Mouse (Mus musculus) thymus, adult 2 months (tissue): ENCODE data around the gene Apba2.

Experiments used
- CTCF ChIP-seq: fragments of 200-500 bp; IDR thresholded peaks from 2 replicates; pipeline ENCODE4 v1.5.1; 2012; ENCODE audit warnings: mild to moderate bottlenecking, control low read depth, low read length, moderate library complexity, borderline replicate concordance; ENCODE audit not compliant: control insufficient read depth, poor library complexity, insufficient read depth; ENCODE audit errors: extremely low read depth
- POLR2A ChIP-seq: fragments of 200-500 bp; IDR thresholded peaks from 2 replicates; pipeline ENCODE4 v1.6.1; 2012; ENCODE audit warnings: mild to moderate bottlenecking, low read length, control low read depth, moderate library complexity; ENCODE audit not compliant: control insufficient read depth, poor library complexity, insufficient read depth; ENCODE audit errors: extremely low read depth

DNA sequence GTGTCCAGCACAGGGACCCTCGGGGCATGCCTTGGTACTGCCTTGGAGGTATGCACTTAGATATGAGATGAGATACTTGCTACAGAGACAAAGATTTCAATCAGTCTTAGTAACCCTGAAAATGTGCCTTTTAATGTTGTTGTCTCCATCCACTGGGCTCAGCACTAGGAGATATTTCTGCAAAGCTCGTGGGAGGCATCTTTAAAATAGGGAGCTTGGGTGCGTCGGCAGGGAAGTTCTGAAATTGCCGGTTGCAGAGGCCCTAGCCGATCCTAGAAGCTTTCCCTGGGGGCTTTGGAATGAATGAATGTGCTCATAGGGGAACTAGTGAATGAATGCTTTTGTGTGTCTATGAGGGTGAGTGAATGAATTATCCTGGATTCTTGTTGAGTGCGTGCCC lies 242.1 kb downstream of the Apba2 start:
- no peak for TF ChIP-seq POLR2A
- TF ChIP-seq CTCF = no peak
